Mouse (Mus musculus) heart, postnatal 0 days (tissue): Measurements from ENCODE around the gene Papss2. TPM values are rescaled to one million over a fixed set of nuclear protein-coding genes. Genes with fewer than 3 reads are reported as not detected.
A peak's percentile ranks its signal among the peaks of the same experiment; 100 is the strongest.
"Not testable (repeated sequence)": the region's sequence is repeated elsewhere in the genome, so short reads cannot be mapped to it uniquely, and the experiment has no call there.

Experiments
- ATAC-seq: fragments of 200-750 bp; cut with Nextera tagmentation; 2 replicates; pipeline ENCODE4 v1.8.0; 2017; ENCODE audit warnings: low read depth, moderate number of reproducible peaks, moderate library complexity; ENCODE audit not compliant: insufficient read depth
- DNase-seq: peaks from one replicate; pipeline ENCODE4 v3.0.0-alpha.2; 2016; ENCODE audit warnings: low spot score
- H3K27ac ChIP-seq: fragments of 300-500 bp; sonication (generic); 2 replicates; pipeline ENCODE4 v1.5.1; 2014; ENCODE audit warnings: low read depth, mild to moderate bottlenecking
- H3K27me3 ChIP-seq: fragments of 300-500 bp; sonication (generic); 2 replicates; pipeline ENCODE4 v1.6.1; 2014; ENCODE audit warnings: low read length, mixed read lengths; ENCODE audit not compliant: control insufficient read depth, insufficient read depth
- H3K36me3 ChIP-seq: fragments of 300-500 bp; sonication (generic); replicated peaks from 2 replicates; pipeline ENCODE4 v1.6.1; 2014; ENCODE audit warnings: low read length, mixed read lengths; ENCODE audit not compliant: control insufficient read depth, insufficient read depth
- H3K4me1 ChIP-seq: fragments of 300-500 bp; sonication (generic); 2 replicates; pipeline ENCODE4 v1.6.1; 2014; ENCODE audit warnings: antibody characterized with exemption; ENCODE audit not compliant: control insufficient read depth, insufficient read depth
- H3K4me2 ChIP-seq: fragments of 300-500 bp; sonication (generic); 2 replicates; pipeline ENCODE4 v1.6.1; 2014; ENCODE audit warnings: low read depth, mild to moderate bottlenecking, low read length, moderate library complexity
- H3K4me3 ChIP-seq: fragments of 300-500 bp; sonication (generic); 2 replicates; pipeline ENCODE4 v1.5.1; 2014; ENCODE audit warnings: low read depth, low read length
- H3K9ac ChIP-seq: fragments of 300-500 bp; sonication (generic); replicated peaks from 2 replicates; pipeline ENCODE4 v1.6.1; 2014; ENCODE audit warnings: low read depth, low read length, mixed read lengths
- H3K9me3 ChIP-seq: fragments of 300-500 bp; sonication (generic); replicated peaks from 2 replicates; pipeline ENCODE4 v1.6.1; 2016; ENCODE audit warnings: low read length; ENCODE audit not compliant: control insufficient read depth
- CTCF ChIP-seq: IDR thresholded peaks from 2 replicates; pipeline ENCODE4 v1.5.1; 2016; ENCODE audit warnings: antibody characterized with exemption, control low read depth, low read depth
- EP300 ChIP-seq: IDR thresholded peaks from 2 replicates; pipeline ENCODE4 v1.6.1; 2016; ENCODE audit warnings: antibody characterized with exemption, low read depth
- WGBS: fragments of 180-500 bp; shearing (Covaris S2); extraction: QIAGEN DNeasy Blood & Tissue Kit; methylation state at CpG from one replicate; pipeline ENCODE4 v1.1.7; 2014; 5-methylcytosine and 5-hydroxymethylcytosine counted together
- polyA plus RNA-seq: library from polyadenylated mRNA; unstranded; fragments of >200 nt; fragmentation: Nextera tagmentation; extraction: Ambion mirVana; gene quantifications from 2 replicates; pipeline ENCODE4 v1.2.1, GENCODE M21; 2015
- total RNA-seq: library from RNA; depleted of rRNA; stranded (reverse); fragments of >200 nt; gene quantifications from 2 replicates; pipeline ENCODE4 v1.2.3, GENCODE M21; 2014; ENCODE audit warnings: low replicate concordance

Papss2 gene
- total and polyA plus RNA-seq, 2 experiments from 2014 or later: 2.0 to 9.0 TPM

GRCm38 (mm10) chr19:32675766-32676165, 80.2 kb downstream of the Papss2 start:
- Histone ChIP-seq H3K4me3 (no peak overlapping the region), H3K9ac (no peak overlapping the region), H3K27me3 (no peaks in the 10 kb centered on the region), H3K4me2 (no peak overlapping the region), H3K27ac (no peak overlapping the region), H3K9me3 (no peaks in the 10 kb centered on the region), H3K4me1 (no peaks in the 10 kb centered on the region), H3K36me3 (peaks cover 45% of the 10 kb centered on the region)
- DNase-seq (no peak), ATAC-seq (no peak)
- no peak for TF ChIP-seq CTCF
- TF ChIP-seq EP300: no peak
- WGBS: 77% methylated on average over 3 of the region's 3 CpGs

GRCm38 (mm10) chr19:32680894-32681293, 85.3 kb downstream of the Papss2 start:
- Histone ChIP-seq H3K36me3 (peaks cover 40% of the 10 kb centered on the region), H3K4me2 (no peak overlapping the region; the same call in 1 of the 2 replicates), H3K9me3 (no peaks in the 10 kb centered on the region), H3K27me3 (no peaks in the 10 kb centered on the region), H3K9ac (no peak overlapping the region), H3K4me3 (no peak overlapping the region), H3K27ac (no peak overlapping the region), H3K4me1 (no peaks in the 10 kb centered on the region)
- TF ChIP-seq CTCF (no peak), EP300 (no peak)
- ATAC-seq: no peak
- 90% methylated on average over 2 of the region's 2 CpGs for WGBS
- DNase-seq: no peak

GRCm38 (mm10) chr19:32683081-32683480, 87.5 kb downstream of the Papss2 start:
- Histone ChIP-seq H3K4me1 (no peaks in the 10 kb centered on the region), H3K36me3 (peaks cover 45% of the 10 kb centered on the region), H3K9me3 (no peaks in the 10 kb centered on the region), H3K9ac (no peak overlapping the region), H3K4me2 (no peak overlapping the region), H3K27ac (no peak overlapping the region), H3K4me3 (no peak overlapping the region), H3K27me3 (no peaks in the 10 kb centered on the region)
- WGBS: 87% methylated on average over 5 of the region's 5 CpGs
- no peak for DNase-seq
- no peak for ATAC-seq
- no peak for TF ChIP-seq EP300
- TF ChIP-seq CTCF: no peak

DNA sequence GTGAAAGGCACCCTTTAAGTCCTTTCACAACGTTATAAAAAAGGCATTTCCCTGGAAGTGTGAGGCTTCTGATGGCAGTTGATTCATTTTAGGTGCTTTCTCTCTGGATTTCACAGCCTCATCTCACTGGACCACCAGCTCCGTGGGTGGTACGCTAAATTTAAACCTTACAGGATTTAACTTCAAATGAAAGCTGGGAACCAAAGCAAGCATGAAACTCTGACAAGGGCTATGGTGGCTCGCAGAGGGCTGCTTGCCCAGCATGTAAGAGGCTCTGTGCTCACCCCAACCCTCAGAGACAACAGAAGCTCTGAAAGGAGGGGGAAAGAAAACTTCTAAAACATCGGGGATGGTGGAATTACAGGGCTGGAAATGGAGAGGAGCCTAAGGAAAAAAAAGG, 92.1 kb downstream of the Papss2 start:
- TF ChIP-seq CTCF (no peak), EP300 (no peak)
- WGBS: 84% methylated on average over 5 of the region's 5 CpGs
- no peak overlapping the region for H3K9ac ChIP-seq
- peaks cover 43% of the 10 kb centered on the region for H3K36me3 ChIP-seq
- no peaks in the 10 kb centered on the region for H3K9me3 ChIP-seq
- no peaks in the 10 kb centered on the region for H3K27me3 ChIP-seq
- H3K27ac ChIP-seq: no peak overlapping the region
- H3K4me3 ChIP-seq: no peak overlapping the region
- H3K4me2 ChIP-seq: no peak overlapping the region
- no peaks in the 10 kb centered on the region for H3K4me1 ChIP-seq
- ATAC-seq: no peak
- DNase-seq: no peak

GRCm38 (mm10) chr19:32688227-32688626, 92.6 kb downstream of the Papss2 start:
- H3K4me1 ChIP-seq, H3K9me3 ChIP-seq, H3K27me3 ChIP-seq, H3K4me3 ChIP-seq, DNase-seq, H3K4me2 ChIP-seq, H3K27ac ChIP-seq, ATAC-seq, H3K9ac ChIP-seq: not testable (repeated sequence)
- 70% methylated on average over 3 of the region's 3 CpGs for WGBS
- H3K36me3 ChIP-seq: peaks cover 43% of the 10 kb centered on the region

- 37% methylated on average over 6 of the region's 6 CpGs for WGBS
- Histone ChIP-seq H3K4me2 (no peak overlapping the region), H3K4me3 (no peak overlapping the region), H3K9ac (no peak overlapping the region), H3K4me1 (no peaks in the 10 kb centered on the region), H3K27ac (no peak overlapping the region), H3K36me3 (peaks cover 52% of the 10 kb centered on the region), H3K27me3 (no peaks in the 10 kb centered on the region), H3K9me3 (no peaks in the 10 kb centered on the region)
- DNase-seq (peak; percentile 59), ATAC-seq (no peak)
- TF ChIP-seq EP300 (no peak), CTCF (peak; percentile 49)
Measured at GRCm38 (mm10) chr19:32689724-32690123, 94.1 kb downstream of the Papss2 start.
